Mouse (Mus musculus) midbrain, embryonic 15.5 days (tissue): Measurements from ENCODE around the gene Flot1. TPM values are rescaled to one million over a fixed set of nuclear protein-coding genes. Genes with fewer than 3 reads are reported as not detected.

Experiments used
- ATAC-seq: fragments of 200-750 bp; cut with Nextera tagmentation; replicated peaks from 2 replicates; pipeline ENCODE4 v1.8.0; 2017; ENCODE audit warnings: moderate TSS enrichment
- H3K27ac ChIP-seq: fragments of 300-500 bp; sonication (generic); 2 replicates; pipeline ENCODE4 v1.5.1; 2015; ENCODE audit warnings: mild to moderate bottlenecking, inconsistent platforms
- H3K27me3 ChIP-seq: fragments of 300-500 bp; sonication (generic); replicated peaks from 2 replicates; pipeline ENCODE4 v1.6.1; 2015; ENCODE audit warnings: inconsistent platforms
- H3K36me3 ChIP-seq: fragments of 300-500 bp; sonication (generic); replicated peaks from 2 replicates; pipeline ENCODE4 v1.6.1; 2015; ENCODE audit warnings: inconsistent platforms
- H3K4me1 ChIP-seq: fragments of 300-500 bp; sonication (generic); 2 replicates; pipeline ENCODE4 v1.6.1; 2015; ENCODE audit warnings: inconsistent platforms
- H3K4me2 ChIP-seq: fragments of 300-500 bp; sonication (generic); 2 replicates; pipeline ENCODE4 v1.6.1; 2015; ENCODE audit warnings: inconsistent platforms, mild to moderate bottlenecking, moderate library complexity
- H3K4me3 ChIP-seq: fragments of 300-500 bp; sonication (generic); 2 replicates; pipeline ENCODE4 v1.5.1; 2015; ENCODE audit warnings: mild to moderate bottlenecking, inconsistent platforms
- H3K9ac ChIP-seq: fragments of 300-500 bp; sonication (generic); 2 replicates; pipeline ENCODE4 v1.6.1; 2015; ENCODE audit warnings: mild to moderate bottlenecking, inconsistent platforms
- H3K9me3 ChIP-seq: fragments of 300-500 bp; sonication (generic); 2 replicates; pipeline ENCODE4 v1.6.1; 2016; ENCODE audit warnings: inconsistent platforms
- WGBS: fragments of 180-500 bp; shearing (Covaris S2); methylation state at CpG from one replicate; pipeline ENCODE4 v1.1.7; 2015; ENCODE audit warnings: mixed read lengths; 5-methylcytosine and 5-hydroxymethylcytosine counted together
- polyA plus RNA-seq: library from polyadenylated mRNA; unstranded; fragments of >200 nt; fragmentation: Nextera tagmentation; extraction: Ambion mirVana; gene quantifications from 2 replicates; pipeline ENCODE4 v1.2.1, GENCODE M21; 2015

The Flot1 gene
- polyA plus RNA-seq, 1 experiment from 2014 or later, result 86.8 TPM

GRCm38 (mm10) chr17:35840561-35840960, 17.5 kb downstream of the Flot1 start:
- Histone ChIP-seq H3K9me3 (no peaks in the 10 kb centered on the region), H3K4me3 (peak overlapping the region; percentile 71), H3K4me1 (peaks cover 27% of the 10 kb centered on the region), H3K4me2 (peak overlapping the region; percentile 78), H3K9ac (no peak overlapping the region), H3K27ac (peak overlapping the region; percentile 82; the same call in 1 of the 2 replicates), H3K27me3 (no peaks in the 10 kb centered on the region), H3K36me3 (peaks cover 4% of the 10 kb centered on the region)
- 51% methylated on average over 14 of the region's 14 CpGs for WGBS
- no peak for ATAC-seq

- Histone ChIP-seq H3K9me3 (no peaks in the 10 kb centered on the region), H3K4me2 (peak within 1 kb of the TSS; percentile 78), H3K4me1 (peaks cover 21% of the 10 kb centered on the region), H3K27me3 (no peaks in the 10 kb centered on the region), H3K36me3 (peaks cover 6% of the 10 kb centered on the region; the same call in 1 of the 2 replicates), H3K9ac (peak within 1 kb of the TSS; percentile 64), H3K27ac (peak within 1 kb of the TSS; percentile 82), H3K4me3 (peak within 1 kb of the TSS; percentile 71)
- WGBS, result under 1% methylated on average over 59 of the region's 59 CpGs
- ATAC-seq, result peak; percentile 92
Measured at GRCm38 (mm10) chr17:35841076-35841950, 18.3 kb downstream of the Flot1 start, which contains the start of gene Mdc1. TSS of gene Mdc1 (plus strand) at chr17:35841515.

GRCm38 (mm10) chr17:35842006-35842405, 19.0 kb downstream of the Flot1 start:
- 17% methylated on average over 11 of the region's 11 CpGs for WGBS
- ATAC-seq, result no peak
- Histone ChIP-seq H3K27ac (peak overlapping the region; percentile 82), H3K27me3 (no peaks in the 10 kb centered on the region), H3K4me3 (peak overlapping the region; percentile 71), H3K36me3 (peaks cover 7% of the 10 kb centered on the region; the same call in 1 of the 2 replicates), H3K4me1 (peaks cover 21% of the 10 kb centered on the region), H3K4me2 (peak overlapping the region; percentile 78), H3K9ac (peak overlapping the region; percentile 64), H3K9me3 (no peaks in the 10 kb centered on the region)

- no peak overlapping the region for H3K9ac ChIP-seq
- no peak overlapping the region for H3K4me3 ChIP-seq
- H3K4me2 ChIP-seq, result no peak overlapping the region
- 96% methylated on average over 3 of the region's 3 CpGs for WGBS
- no peak overlapping the region for H3K27ac ChIP-seq
- peaks cover 21% of the 10 kb centered on the region for H3K4me1 ChIP-seq
- H3K9me3 ChIP-seq, result no peaks in the 10 kb centered on the region
- H3K27me3 ChIP-seq, result no peaks in the 10 kb centered on the region
- no peak for ATAC-seq
- H3K36me3 ChIP-seq, result peaks cover 17% of the 10 kb centered on the region
Measured at GRCm38 (mm10) chr17:35843514-35843913, 20.5 kb downstream of the Flot1 start.

- no peak for ATAC-seq
- no peak overlapping the region for H3K9ac ChIP-seq
- H3K4me2 ChIP-seq, result no peak overlapping the region
- 81% methylated on average over 1 of the region's 1 CpGs for WGBS
- H3K9me3 ChIP-seq, result no peaks in the 10 kb centered on the region
- no peaks in the 10 kb centered on the region for H3K4me1 ChIP-seq
- no peak overlapping the region for H3K4me3 ChIP-seq
- no peaks in the 10 kb centered on the region for H3K27me3 ChIP-seq
- peaks cover 31% of the 10 kb centered on the region for H3K36me3 ChIP-seq
- H3K27ac ChIP-seq, result no peak overlapping the region
Measured at GRCm38 (mm10) chr17:35848112-35848511, 25.1 kb downstream of the Flot1 start.

- ATAC-seq, result no peak
- Histone ChIP-seq H3K4me3 (no peak overlapping the region), H3K36me3 (peaks cover 33% of the 10 kb centered on the region), H3K4me1 (no peaks in the 10 kb centered on the region), H3K4me2 (no peak overlapping the region), H3K27me3 (no peaks in the 10 kb centered on the region), H3K27ac (no peak overlapping the region), H3K9ac (no peak overlapping the region), H3K9me3 (no peaks in the 10 kb centered on the region)
- WGBS, result 91% methylated on average over 3 of the region's 3 CpGs
Measured at GRCm38 (mm10) chr17:35850974-35851373, 27.9 kb downstream of the Flot1 start.

- Histone ChIP-seq H3K4me3 (no peak overlapping the region), H3K36me3 (peaks cover 10% of the 10 kb centered on the region), H3K9me3 (no peaks in the 10 kb centered on the region), H3K4me1 (peaks cover 11% of the 10 kb centered on the region), H3K9ac (no peak overlapping the region), H3K4me2 (no peak overlapping the region), H3K27me3 (no peaks in the 10 kb centered on the region), H3K27ac (no peak overlapping the region)
- no peak for ATAC-seq
- 95% methylated on average over 1 of the region's 1 CpGs for WGBS
Measured at GRCm38 (mm10) chr17:35859371-35859770, 36.3 kb downstream of the Flot1 start.

GRCm38 (mm10) chr17:35859835-35860234, 36.8 kb downstream of the Flot1 start:
- peaks cover 10% of the 10 kb centered on the region for H3K36me3 ChIP-seq
- no peaks in the 10 kb centered on the region for H3K27me3 ChIP-seq
- H3K4me2 ChIP-seq, result no peak overlapping the region
- H3K9ac ChIP-seq, result no peak overlapping the region
- WGBS, result 75% methylated on average over 2 of the region's 2 CpGs
- no peaks in the 10 kb centered on the region for H3K9me3 ChIP-seq
- ATAC-seq, result no peak
- no peak overlapping the region for H3K27ac ChIP-seq
- H3K4me1 ChIP-seq, result peaks cover 16% of the 10 kb centered on the region
- no peak overlapping the region for H3K4me3 ChIP-seq

GRCm38 (mm10) chr17:35860831-35861197, 37.8 kb downstream of the Flot1 start:
- ATAC-seq, result peak; percentile 10; the same call in 1 of the 2 replicates
- H3K27ac ChIP-seq, result peak overlapping the region; percentile 97
- peak overlapping the region; percentile 89 for H3K9ac ChIP-seq
- WGBS, result 7% methylated on average over 12 of the region's 12 CpGs
- H3K4me1 ChIP-seq, result peaks cover 22% of the 10 kb centered on the region
- H3K36me3 ChIP-seq, result peaks cover 10% of the 10 kb centered on the region
- no peaks in the 10 kb centered on the region for H3K9me3 ChIP-seq
- H3K4me3 ChIP-seq, result peak overlapping the region; percentile 86
- peak overlapping the region; percentile 58 for H3K4me2 ChIP-seq
- no peaks in the 10 kb centered on the region for H3K27me3 ChIP-seq

- Histone ChIP-seq H3K9ac (peak within 1 kb of the TSS; percentile 89), H3K4me2 (peak within 1 kb of the TSS; percentile 58), H3K4me3 (peak within 1 kb of the TSS; percentile 86), H3K36me3 (peaks cover 10% of the 10 kb centered on the region), H3K9me3 (no peaks in the 10 kb centered on the region), H3K4me1 (peaks cover 22% of the 10 kb centered on the region), H3K27ac (peak within 1 kb of the TSS; percentile 97), H3K27me3 (no peaks in the 10 kb centered on the region)
- ATAC-seq, result peak; percentile 93
- under 1% methylated on average over 47 of the region's 47 CpGs for WGBS
Measured at GRCm38 (mm10) chr17:35861198-35861857, 38.3 kb downstream of the Flot1 start, which contains the start of gene Nrm. TSS of gene Nrm (plus strand) at chr17:35861318.

GRCm38 (mm10) chr17:35864832-35865353, 41.9 kb downstream of the Flot1 start:
- Histone ChIP-seq H3K9ac (peak overlapping the region; percentile 91), H3K4me2 (peak overlapping the region; percentile 97), H3K27me3 (no peaks in the 10 kb centered on the region), H3K4me3 (peak overlapping the region; percentile 78), H3K36me3 (no peaks in the 10 kb centered on the region), H3K27ac (peak overlapping the region; percentile 98), H3K9me3 (no peaks in the 10 kb centered on the region), H3K4me1 (peaks cover 51% of the 10 kb centered on the region)
- 26% methylated on average over 10 of the region's 10 CpGs for WGBS
- no peak for ATAC-seq
